Mouse (Mus musculus): ENCODE measurements at regions not wholly inside any gene's neighbourhood (a gene's known extent, or its start where the extent isn't known, plus 50 kb on each side); places are given as distances from the start of the nearest gene placed in this dataset.
A peak's percentile ranks its signal among the peaks of the same experiment; 100 is the strongest.

DNA sequence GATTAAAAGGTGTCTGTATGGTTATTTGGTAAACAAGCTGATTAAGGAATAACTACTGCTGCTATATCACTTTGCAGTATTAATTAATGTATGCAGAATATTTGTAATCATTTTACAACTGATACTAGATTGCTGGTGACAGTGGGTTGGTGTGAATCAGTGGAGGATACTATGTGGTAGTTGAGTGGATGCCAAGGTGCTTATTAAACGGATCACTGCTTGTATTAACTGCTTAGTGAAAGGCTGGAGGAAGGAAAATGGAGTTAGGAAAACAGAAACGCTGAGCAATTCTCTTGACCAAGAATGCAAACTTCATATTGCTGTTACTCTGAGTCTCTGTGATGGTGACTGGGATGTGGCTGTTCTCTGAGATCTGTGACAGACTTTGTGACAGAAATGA is 86.8 kb upstream of the D1Pas1 start:
- Histone ChIP-seq H3K9me3 (replicated peaks; ENCODE audit: control insufficient read depth, low read length, poor library complexity, severe bottlenecking) (no peaks in the 10 kb centered on the region), H3K27ac (ENCODE audit: low read length) (no peak overlapping the region), H3K4me2 (ENCODE audit: low read length) (no peak overlapping the region), H3K27me3 (ENCODE audit: control insufficient read depth, insufficient read depth, low read depth, low read length) (no peaks in the 10 kb centered on the region), H3K4me3 (ENCODE audit: low read depth, low read length) (no peak overlapping the region), H3K4me1 (ENCODE audit: control insufficient read depth, insufficient read depth, low read length) (no peaks in the 10 kb centered on the region), H3K36me3 (ENCODE audit: control insufficient read depth, insufficient read depth, low read length) (no peaks in the 10 kb centered on the region), H3K9ac (ENCODE audit: low read depth, low read length) (no peak overlapping the region)
- WGBS: 71% methylated on average over 2 of the region's 2 CpGs
- no peak for ATAC-seq

DNA sequence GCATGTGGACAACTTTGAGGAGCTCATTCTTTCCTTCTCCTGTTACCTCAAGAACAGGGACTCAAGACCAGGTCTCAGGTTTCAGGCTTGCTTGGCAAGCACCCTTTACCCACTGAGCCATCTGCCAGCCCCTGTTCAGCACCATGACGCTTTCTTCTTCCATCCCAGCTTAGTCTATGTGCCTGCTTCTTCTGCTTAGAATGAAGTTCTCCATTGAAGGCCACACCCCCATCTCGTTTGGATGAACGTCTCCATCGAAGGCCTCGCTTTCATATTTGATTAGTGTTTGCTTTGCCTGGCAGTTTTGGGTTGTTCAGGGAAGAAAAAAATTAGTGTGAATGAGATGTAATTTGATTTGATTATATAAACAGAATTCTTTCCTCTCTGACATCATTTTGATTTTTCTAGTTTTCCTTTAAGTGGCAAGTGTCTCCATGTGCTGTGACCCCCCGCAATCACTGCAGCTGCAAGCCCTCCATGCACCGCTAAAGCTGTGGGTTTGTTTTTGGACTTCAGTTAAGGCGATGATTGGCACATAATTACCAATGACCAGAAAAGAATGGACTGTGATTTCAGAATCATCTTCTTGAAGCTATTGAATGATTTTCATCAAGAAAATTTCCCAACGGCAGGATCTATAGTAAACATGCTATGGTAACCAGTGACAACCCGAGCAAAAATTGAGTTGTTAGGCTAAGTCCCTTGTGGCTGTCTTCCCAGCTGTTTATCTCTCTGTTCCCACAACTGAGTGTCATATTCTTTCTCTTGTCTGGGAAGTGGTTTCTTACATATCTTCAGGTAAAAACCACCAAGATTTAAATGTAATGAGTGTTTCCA is 106.4 kb upstream of the D1Pas1 start:
- Histone ChIP-seq H3K4me1 (ENCODE audit: control insufficient read depth, insufficient read depth, low read length) (no peaks in the 10 kb centered on the region), H3K9me3 (replicated peaks; ENCODE audit: control insufficient read depth, low read length, poor library complexity, severe bottlenecking) (no peaks in the 10 kb centered on the region), H3K27me3 (ENCODE audit: control insufficient read depth, insufficient read depth, low read depth, low read length) (no peaks in the 10 kb centered on the region), H3K4me2 (ENCODE audit: low read length) (no peak overlapping the region), H3K27ac (ENCODE audit: low read length) (no peak overlapping the region), H3K36me3 (ENCODE audit: control insufficient read depth, insufficient read depth, low read length) (no peaks in the 10 kb centered on the region), H3K4me3 (ENCODE audit: low read depth, low read length) (no peak overlapping the region), H3K9ac (ENCODE audit: low read depth, low read length) (no peak overlapping the region)
- 82% methylated on average over 10 of the region's 10 CpGs for WGBS
- ATAC-seq: no peak

DNA sequence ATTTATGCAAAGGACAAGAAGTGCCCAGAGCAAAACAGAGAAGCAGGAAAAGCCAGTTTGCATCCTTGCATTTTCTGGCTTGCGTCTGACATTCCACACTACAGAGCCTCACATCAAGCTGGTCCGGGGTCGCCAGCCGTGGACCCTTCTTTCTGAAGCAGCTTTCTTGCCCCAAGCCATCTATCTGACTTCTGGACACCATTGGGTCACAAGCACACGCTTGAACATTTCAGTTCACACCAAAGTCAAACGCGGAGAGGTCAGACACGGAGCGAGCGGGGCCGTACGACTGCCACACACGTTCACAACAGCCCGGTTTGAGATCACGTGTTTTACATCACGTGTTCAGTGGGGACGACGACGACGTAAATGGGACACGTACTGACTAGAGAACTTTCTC is 108.9 kb upstream of the D1Pas1 start:
- Histone ChIP-seq H3K4me2 (ENCODE audit: low read length) (no peak overlapping the region), H3K36me3 (ENCODE audit: control insufficient read depth, insufficient read depth, low read length) (no peaks in the 10 kb centered on the region), H3K4me3 (ENCODE audit: low read depth, low read length) (no peak overlapping the region), H3K27me3 (ENCODE audit: control insufficient read depth, insufficient read depth, low read depth, low read length) (no peaks in the 10 kb centered on the region), H3K9ac (ENCODE audit: low read depth, low read length) (no peak overlapping the region), H3K4me1 (ENCODE audit: control insufficient read depth, insufficient read depth, low read length) (no peaks in the 10 kb centered on the region), H3K9me3 (replicated peaks; ENCODE audit: control insufficient read depth, low read length, poor library complexity, severe bottlenecking) (no peaks in the 10 kb centered on the region), H3K27ac (ENCODE audit: low read length) (no peak overlapping the region)
- 94% methylated on average over 21 of the region's 21 CpGs for WGBS
- no peak for ATAC-seq

DNA sequence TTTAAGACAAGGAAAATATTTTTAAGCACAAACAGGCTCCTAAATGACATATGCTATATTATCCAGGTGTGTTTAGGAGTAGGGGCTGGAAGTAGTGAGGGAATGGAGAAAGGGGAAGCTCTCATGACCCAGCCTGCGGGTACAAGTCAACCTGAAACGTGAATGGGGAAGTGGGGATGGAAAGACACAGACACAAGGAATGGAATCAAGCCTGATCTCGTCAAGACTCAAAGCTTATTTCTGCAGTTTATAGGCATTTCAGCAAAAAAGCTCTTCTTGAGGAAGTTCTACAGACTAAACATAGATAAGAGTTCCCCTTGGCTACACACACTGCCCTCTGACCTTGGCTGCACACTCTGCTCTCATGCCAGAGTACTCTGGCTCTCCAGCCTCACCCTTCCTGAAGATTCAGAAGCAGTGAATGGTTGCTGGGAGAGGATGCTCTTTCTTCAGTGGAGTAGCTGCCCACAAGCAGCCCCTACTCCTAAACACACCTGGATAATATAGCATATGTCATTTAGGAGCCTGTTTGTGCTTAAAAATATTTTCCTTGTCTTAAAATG is 106.4 kb upstream of the Rrp15 start:
- H3K27me3 ChIP-seq (ENCODE audit: control insufficient read depth, insufficient read depth, low read depth, low read length): no peaks in the 10 kb centered on the region
- H3K36me3 ChIP-seq (ENCODE audit: control insufficient read depth, insufficient read depth, low read length): no peaks in the 10 kb centered on the region
- ATAC-seq: no peak
- 85% methylated on average over 3 of the region's 3 CpGs for WGBS
- no peak overlapping the region for H3K4me2 ChIP-seq (ENCODE audit: low read length)
- H3K9me3 ChIP-seq (replicated peaks; ENCODE audit: control insufficient read depth, low read length, poor library complexity, severe bottlenecking): no peaks in the 10 kb centered on the region
- H3K4me1 ChIP-seq (ENCODE audit: control insufficient read depth, insufficient read depth, low read length): no peaks in the 10 kb centered on the region
- H3K4me3 ChIP-seq (ENCODE audit: low read depth, low read length): no peak overlapping the region
- no peak overlapping the region for H3K9ac ChIP-seq (ENCODE audit: low read depth, low read length)
- H3K27ac ChIP-seq (ENCODE audit: low read length): no peak overlapping the region

DNA sequence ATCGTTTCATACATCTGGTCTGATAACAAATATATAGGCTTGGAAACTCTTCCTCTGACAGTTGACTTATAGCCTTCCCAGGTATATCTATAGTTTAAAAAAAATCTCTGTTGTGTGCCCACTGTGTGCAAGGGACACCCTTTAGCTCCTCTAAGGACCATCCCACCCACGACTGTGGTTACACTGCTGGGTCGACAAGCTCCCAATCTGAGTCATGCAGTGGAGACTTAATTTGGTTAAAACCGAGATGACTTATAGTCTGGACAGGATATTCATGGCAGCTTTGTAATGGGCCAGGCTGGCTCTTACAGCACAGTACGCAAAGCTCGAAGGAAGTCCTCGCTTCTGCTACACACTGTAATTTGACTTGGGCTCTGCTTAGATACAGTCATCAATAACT is 96.1 kb upstream of the Rrp15 start:
- Histone ChIP-seq H3K27me3 (ENCODE audit: control insufficient read depth, insufficient read depth, low read depth, low read length) (no peaks in the 10 kb centered on the region), H3K9me3 (replicated peaks; ENCODE audit: control insufficient read depth, low read length, poor library complexity, severe bottlenecking) (no peaks in the 10 kb centered on the region), H3K27ac (ENCODE audit: low read length) (no peak overlapping the region), H3K36me3 (ENCODE audit: control insufficient read depth, insufficient read depth, low read length) (no peaks in the 10 kb centered on the region), H3K9ac (ENCODE audit: low read depth, low read length) (no peak overlapping the region), H3K4me2 (ENCODE audit: low read length) (no peak overlapping the region), H3K4me3 (ENCODE audit: low read depth, low read length) (no peak overlapping the region), H3K4me1 (ENCODE audit: control insufficient read depth, insufficient read depth, low read length) (no peaks in the 10 kb centered on the region)
- no peak for ATAC-seq
- WGBS: 90% methylated on average over 7 of the region's 7 CpGs

DNA sequence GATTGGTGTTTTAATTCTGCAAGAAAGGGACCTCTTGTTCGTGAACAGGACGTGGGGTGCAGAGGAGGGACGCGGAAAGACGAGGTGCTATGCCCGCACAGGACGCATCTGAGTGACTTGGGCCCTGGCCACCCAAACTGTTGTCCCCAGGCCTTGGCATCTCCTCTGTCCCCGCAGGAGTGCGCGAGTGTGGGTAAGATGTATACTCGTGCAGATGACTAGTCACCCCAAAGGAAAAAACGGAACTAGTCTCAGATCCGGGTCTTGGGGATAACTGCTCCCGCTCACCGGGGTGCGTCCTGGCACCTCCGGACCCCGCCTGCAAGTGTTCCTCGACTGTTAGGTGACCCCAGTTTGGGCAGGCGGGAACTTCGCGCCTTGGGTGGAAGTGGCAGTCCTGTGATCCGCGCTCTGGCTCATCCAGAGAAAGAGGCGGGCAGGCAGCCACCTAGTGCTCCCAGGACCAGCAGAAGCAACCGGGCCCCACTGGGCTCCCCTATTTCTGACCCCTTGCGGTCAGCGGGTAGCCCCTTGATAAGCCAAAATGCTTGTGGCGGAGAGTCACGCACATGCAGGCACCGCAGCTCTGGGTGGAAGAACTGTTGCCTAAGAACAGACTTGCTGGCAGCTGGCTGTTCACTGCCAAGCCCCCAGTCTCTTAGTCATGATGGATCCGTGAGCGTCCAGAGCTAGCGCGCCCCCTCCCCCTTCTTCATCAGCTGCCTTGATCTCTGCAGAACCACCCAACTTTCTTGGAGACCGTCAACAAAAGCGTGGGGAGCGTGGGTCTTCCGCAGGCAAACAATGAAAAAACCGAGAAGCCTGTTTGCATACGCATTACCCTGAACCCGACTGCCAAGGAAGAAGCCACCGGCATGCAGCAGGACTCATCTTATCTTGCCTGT is 85.0 kb upstream of the Rrp15 start:
- 1% methylated on average over 43 of the region's 43 CpGs for WGBS
- H3K27me3 ChIP-seq (ENCODE audit: control insufficient read depth, insufficient read depth, low read depth, low read length): no peaks in the 10 kb centered on the region

DNA sequence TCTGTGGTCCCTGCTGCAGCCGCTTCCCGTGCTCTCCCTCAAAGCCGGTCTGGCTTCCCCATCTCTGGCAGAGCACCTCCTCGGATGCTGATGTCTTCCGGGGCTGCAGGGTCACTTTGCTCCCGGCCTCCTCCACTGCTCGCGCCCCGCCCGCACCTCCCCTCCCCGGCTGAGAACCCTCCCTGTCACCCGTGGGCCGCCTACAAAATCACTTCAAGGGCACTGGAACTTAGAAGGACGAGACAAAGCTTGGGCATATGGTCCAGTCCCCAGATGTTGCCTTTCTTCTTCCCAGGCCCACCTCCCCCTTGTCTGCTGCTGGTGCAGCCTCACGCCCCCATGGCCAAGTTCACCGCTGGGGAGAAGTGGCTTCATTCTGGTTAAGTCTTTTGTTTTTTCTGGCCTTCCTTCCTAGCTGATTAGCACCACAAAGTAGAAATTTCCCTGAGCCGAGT is 84.3 kb upstream of the Rrp15 start:
- Histone ChIP-seq H3K9me3 (replicated peaks; ENCODE audit: control insufficient read depth, low read length, poor library complexity, severe bottlenecking) (no peaks in the 10 kb centered on the region), H3K27ac (ENCODE audit: low read length) (no peak overlapping the region), H3K4me3 (ENCODE audit: low read depth, low read length) (peak overlapping the region; percentile 41), H3K4me2 (ENCODE audit: low read length) (peak overlapping the region; percentile 86), H3K36me3 (ENCODE audit: control insufficient read depth, insufficient read depth, low read length) (no peaks in the 10 kb centered on the region), H3K9ac (ENCODE audit: low read depth, low read length) (peak overlapping the region; percentile 42; the same call in 1 of the 2 replicates), H3K27me3 (ENCODE audit: control insufficient read depth, insufficient read depth, low read depth, low read length) (no peaks in the 10 kb centered on the region), H3K4me1 (ENCODE audit: control insufficient read depth, insufficient read depth, low read length) (peaks cover 9% of the 10 kb centered on the region)
- 1% methylated on average over 17 of the region's 17 CpGs for WGBS
- peak; percentile 25; the same call in 1 of the 2 replicates for ATAC-seq

More for the DNA sequence above, 85.0 kb upstream of the Rrp15 start:
- ATAC-seq: peak; percentile 64
- Histone ChIP-seq H3K4me2 (ENCODE audit: low read length) (peak overlapping the region; percentile 86), H3K4me1 (ENCODE audit: control insufficient read depth, insufficient read depth, low read length) (peaks cover 9% of the 10 kb centered on the region), H3K27ac (ENCODE audit: low read length) (no peak overlapping the region), H3K9ac (ENCODE audit: low read depth, low read length) (peak overlapping the region; percentile 49), H3K36me3 (ENCODE audit: control insufficient read depth, insufficient read depth, low read length) (no peaks in the 10 kb centered on the region), H3K9me3 (replicated peaks; ENCODE audit: control insufficient read depth, low read length, poor library complexity, severe bottlenecking) (no peaks in the 10 kb centered on the region), H3K4me3 (ENCODE audit: low read depth, low read length) (peak overlapping the region; percentile 41)

DNA sequence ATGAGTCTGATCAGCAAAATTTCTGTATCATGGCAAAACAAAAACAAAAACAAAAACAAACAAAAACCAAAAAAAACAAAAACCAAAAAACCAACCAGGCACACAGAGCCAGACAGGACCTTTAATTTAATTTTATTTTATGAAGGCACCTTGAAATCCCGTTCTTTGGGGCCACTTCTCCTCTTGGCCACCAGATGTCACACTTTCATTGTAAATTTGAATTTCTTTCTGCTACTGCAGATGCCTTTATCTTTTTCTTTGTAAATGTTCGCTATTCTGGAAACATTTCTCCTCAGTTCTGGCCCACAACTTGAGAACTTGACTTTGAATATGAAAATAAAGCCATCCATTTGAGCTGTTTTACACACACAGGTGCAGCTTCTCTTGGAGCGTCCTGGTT is 78.6 kb upstream of the Rrp15 start:
- WGBS: 20% methylated on average over 3 of the region's 3 CpGs
- Histone ChIP-seq H3K4me1 (ENCODE audit: control insufficient read depth, insufficient read depth, low read length) (no peaks in the 10 kb centered on the region), H3K27ac (ENCODE audit: low read length) (no peak overlapping the region), H3K9me3 (replicated peaks; ENCODE audit: control insufficient read depth, low read length, poor library complexity, severe bottlenecking) (no peaks in the 10 kb centered on the region), H3K36me3 (ENCODE audit: control insufficient read depth, insufficient read depth, low read length) (no peaks in the 10 kb centered on the region), H3K27me3 (ENCODE audit: control insufficient read depth, insufficient read depth, low read depth, low read length) (no peaks in the 10 kb centered on the region), H3K4me2 (ENCODE audit: low read length) (no peak overlapping the region), H3K4me3 (ENCODE audit: low read depth, low read length) (no peak overlapping the region), H3K9ac (ENCODE audit: low read depth, low read length) (no peak overlapping the region)
- ATAC-seq: no peak

All from midbrain, embryonic 16.5 days (tissue).